Mouse (Mus musculus) kidney, adult 2 months (tissue): Measurements from ENCODE around the gene Kcnj4. TPM values are rescaled to one million over a fixed set of nuclear protein-coding genes. Genes with fewer than 3 reads are reported as not detected.

ENCODE experiments used
- DNase-seq: peaks from one replicate; pipeline ENCODE4 v3.0.0; 2021
- H3K27ac ChIP-seq: fragments of 200-500 bp; 2 replicates; pipeline ENCODE4 v1.5.1; 2012; ENCODE audit warnings: low read depth, low read length, control low read depth, inconsistent platforms; ENCODE audit not compliant: insufficient read depth
- H3K27me3 ChIP-seq: fragments of 200-500 bp; replicated peaks from 2 replicates; pipeline ENCODE4 v1.6.1; 2012; ENCODE audit warnings: mild to moderate bottlenecking, moderate library complexity, low read length, inconsistent platforms; ENCODE audit not compliant: control insufficient read depth, insufficient read depth
- H3K36me3 ChIP-seq: fragments of 200-500 bp; 2 replicates; pipeline ENCODE4 v1.6.1; 2012; ENCODE audit warnings: mild to moderate bottlenecking, moderate library complexity, low read length, inconsistent platforms; ENCODE audit not compliant: control insufficient read depth, insufficient read depth
- H3K4me1 ChIP-seq: fragments of 200-500 bp; 2 replicates; pipeline ENCODE4 v1.6.1; 2011; ENCODE audit warnings: low read length; ENCODE audit not compliant: control insufficient read depth, insufficient read depth
- H3K4me3 ChIP-seq: fragments of 200-500 bp; 2 replicates; pipeline ENCODE4 v1.5.1; 2011; ENCODE audit warnings: mild to moderate bottlenecking, low read depth, low read length, control low read depth; ENCODE audit not compliant: insufficient read depth
- CTCF ChIP-seq: fragments of 200-500 bp; conservative IDR thresholded peaks from 2 replicates; pipeline ENCODE4 v1.5.1; 2011; ENCODE audit warnings: low read depth, mild to moderate bottlenecking, control low read depth, low read length, moderate library complexity, mixed read lengths; ENCODE audit not compliant: insufficient read depth, insufficient read length
- POLR2A ChIP-seq: fragments of 200-500 bp; IDR thresholded peaks from one replicate; pipeline ENCODE4 v1.6.1; 2011; ENCODE audit warnings: low read depth, low read length, control low read depth
- WGBS: fragments of 180-500 bp; shearing (Covaris S2); methylation state at CpG from one replicate; pipeline ENCODE4 v1.1.7; 2018; 5-methylcytosine and 5-hydroxymethylcytosine counted together
- polyA plus RNA-seq: library from polyadenylated mRNA; depleted of rRNA; stranded (reverse); fragments of >200 nt; gene quantifications from 2 replicates; pipeline ENCODE4 v1.2.3, GENCODE M21; 2012

Gene Kcnj4
- polyA plus RNA-seq, 1 experiment: 0.05 TPM

GRCm38 (mm10) chr15:79455106-79455810 lies 49.8 kb downstream of the Kcnj4 start, which contains the start of gene Csnk1e:
TSS of gene Csnk1e (minus strand) at chr15:79455566.
- H3K4me1 ChIP-seq: peaks cover 3% of the 10 kb centered on the region; the same call in 1 of the 2 replicates
- peak within 1 kb of the TSS; percentile 41 for H3K4me3 ChIP-seq
- TF ChIP-seq CTCF (no peak), POLR2A (no peak)
- no peaks in the 10 kb centered on the region for H3K27me3 ChIP-seq
- WGBS: 3% methylated on average over 24 of the region's 24 CpGs
- H3K36me3 ChIP-seq: no peaks in the 10 kb centered on the region
- no peak within 1 kb of the TSS for H3K27ac ChIP-seq
- peak; percentile 78 for DNase-seq

- TF ChIP-seq CTCF: no peak
Measured at GRCm38 (mm10) chr15:79453831-79454230, 51.2 kb downstream of the Kcnj4 start.

GRCm38 (mm10) chr15:79448041-79448440 lies 57.0 kb downstream of the Kcnj4 start:
- H3K36me3 ChIP-seq: no peaks in the 10 kb centered on the region
- H3K4me3 ChIP-seq: no peak overlapping the region
- DNase-seq: no peak
- no peaks in the 10 kb centered on the region for H3K4me1 ChIP-seq
- WGBS: over 99% methylated on average over 3 of the region's 3 CpGs
- H3K27ac ChIP-seq: no peak overlapping the region
- TF ChIP-seq POLR2A: no peak
- TF ChIP-seq CTCF: no peak
- no peaks in the 10 kb centered on the region for H3K27me3 ChIP-seq

More at GRCm38 (mm10) chr15:79453831-79454230, 51.2 kb downstream of the Kcnj4 start:
- no peaks in the 10 kb centered on the region for H3K36me3 ChIP-seq
- no peaks in the 10 kb centered on the region for H3K27me3 ChIP-seq
- H3K4me1 ChIP-seq: peaks cover 3% of the 10 kb centered on the region; the same call in 1 of the 2 replicates
- no peak overlapping the region for H3K27ac ChIP-seq
- DNase-seq: no peak
- 95% methylated on average over 4 of the region's 4 CpGs for WGBS
- no peak overlapping the region for H3K4me3 ChIP-seq

- no peaks in the 10 kb centered on the region for H3K36me3 ChIP-seq
- no peaks in the 10 kb centered on the region for H3K4me1 ChIP-seq
- no peak overlapping the region for H3K27ac ChIP-seq
- H3K27me3 ChIP-seq: no peaks in the 10 kb centered on the region
- 69% methylated on average over 8 of the region's 8 CpGs for WGBS
- no peak for TF ChIP-seq CTCF
- no peak for TF ChIP-seq POLR2A
- DNase-seq: no peak
- H3K4me3 ChIP-seq: no peak overlapping the region
Measured at GRCm38 (mm10) chr15:79445786-79446654, 59.0 kb downstream of the Kcnj4 start.

- H3K4me3 ChIP-seq: no peak overlapping the region
- no peaks in the 10 kb centered on the region for H3K36me3 ChIP-seq
- 73% methylated on average over 7 of the region's 7 CpGs for WGBS
- DNase-seq: no peak
- TF ChIP-seq CTCF (no peak), POLR2A (no peak)
- H3K4me1 ChIP-seq: no peaks in the 10 kb centered on the region; the same call in 1 of the 2 replicates
- no peak overlapping the region for H3K27ac ChIP-seq
- H3K27me3 ChIP-seq: no peaks in the 10 kb centered on the region
Measured at GRCm38 (mm10) chr15:79443856-79444410, 61.1 kb downstream of the Kcnj4 start.

GRCm38 (mm10) chr15:79442961-79443518 lies 62.0 kb downstream of the Kcnj4 start:
- H3K27me3 ChIP-seq: no peaks in the 10 kb centered on the region
- WGBS: 95% methylated on average over 9 of the region's 9 CpGs
- DNase-seq: no peak

More at GRCm38 (mm10) chr15:79442961-79443518, 62.0 kb downstream of the Kcnj4 start:
- H3K4me3 ChIP-seq: no peak overlapping the region
- no peak overlapping the region for H3K27ac ChIP-seq
- TF ChIP-seq CTCF (no peak), POLR2A (no peak)
- peaks cover 6% of the 10 kb centered on the region; the same call in 1 of the 2 replicates for H3K4me1 ChIP-seq
- H3K36me3 ChIP-seq: no peaks in the 10 kb centered on the region
